Mouse (Mus musculus) limb, embryonic 14.5 days (tissue): ENCODE data around the gene Zbtb16. TPM values are rescaled to one million over a fixed set of nuclear protein-coding genes. Genes with fewer than 3 reads are reported as not detected.

ENCODE experiments used
- ATAC-seq: fragments of 200-750 bp; cut with Nextera tagmentation; 2 replicates; pipeline ENCODE4 v1.8.0; 2017; ENCODE audit warnings: low read depth, moderate number of reproducible peaks, moderate TSS enrichment; ENCODE audit not compliant: low FRiP score
- DNase-seq: peaks from one replicate; pipeline ENCODE4 v3.0.0-alpha.2; 2015; ENCODE audit warnings: low spot score
- H3K27ac ChIP-seq: fragments of 300-500 bp; sonication (generic); replicated peaks from 2 replicates; pipeline ENCODE4 v1.5.1; 2014; ENCODE audit warnings: low read depth, mild to moderate bottlenecking, low read length, moderate library complexity, mixed read lengths
- H3K27me3 ChIP-seq: fragments of 300-500 bp; sonication (generic); 2 replicates; pipeline ENCODE4 v1.6.1; 2014; ENCODE audit warnings: low read length, mixed read lengths; ENCODE audit not compliant: control insufficient read depth, insufficient read depth
- H3K36me3 ChIP-seq: fragments of 300-500 bp; sonication (generic); 2 replicates; pipeline ENCODE4 v1.6.1; 2014; ENCODE audit warnings: mild to moderate bottlenecking, low read length, moderate library complexity, mixed read lengths; ENCODE audit not compliant: control insufficient read depth, insufficient read depth
- H3K4me1 ChIP-seq: fragments of 300-500 bp; sonication (generic); 2 replicates; pipeline ENCODE4 v1.6.1; 2014; ENCODE audit warnings: antibody characterized with exemption, low read length, mixed read lengths; ENCODE audit not compliant: control insufficient read depth, insufficient read depth
- H3K4me2 ChIP-seq: fragments of 300-500 bp; sonication (generic); replicated peaks from 2 replicates; pipeline ENCODE4 v1.6.1; 2014; ENCODE audit warnings: low read depth, mild to moderate bottlenecking, low read length, moderate library complexity; ENCODE audit not compliant: severe bottlenecking
- H3K4me3 ChIP-seq: fragments of 300-500 bp; sonication (generic); replicated peaks from 2 replicates; pipeline ENCODE4 v1.5.1; 2014; ENCODE audit warnings: low read length
- H3K9ac ChIP-seq: fragments of 300-500 bp; sonication (generic); 2 replicates; pipeline ENCODE4 v1.6.1; 2014; ENCODE audit warnings: mild to moderate bottlenecking, low read depth, low read length, moderate library complexity; ENCODE audit not compliant: severe bottlenecking
- H3K9me3 ChIP-seq: fragments of 300-500 bp; sonication (generic); 2 replicates; pipeline ENCODE4 v1.6.1; 2016; ENCODE audit warnings: low read length; ENCODE audit not compliant: control insufficient read depth
- POLR2A ChIP-seq: fragments of 200-500 bp; IDR thresholded peaks from 2 replicates; pipeline ENCODE4 v1.8.0; 2012; ENCODE audit warnings: inconsistent platforms, mild to moderate bottlenecking, moderate library complexity, borderline replicate concordance; ENCODE audit not compliant: insufficient read depth, insufficient read length; ENCODE audit errors: extremely low read depth
- WGBS: fragments of 180-500 bp; shearing (Covaris S2); extraction: QIAGEN DNeasy Blood & Tissue Kit; methylation state at CpG from one replicate; pipeline ENCODE4 v1.1.7; 2014; 5-methylcytosine and 5-hydroxymethylcytosine counted together
- polyA plus RNA-seq, 2 experiments: library from polyadenylated mRNA; depleted of rRNA in 1 of 2; stranded (reverse) in 1 of 2; unstranded in 1 of 2; fragments of >200 nt; fragmentation: Nextera tagmentation in 1 of 2; extraction: Ambion mirVana in 1 of 2; gene quantifications; 2 replicates each; pipeline versions ENCODE4 v1.2.1 to v1.2.3; 2012 to 2014

Zbtb16 gene
- polyA plus RNA-seq, 2 experiments, result 0.91 to 1.9 TPM

DNA sequence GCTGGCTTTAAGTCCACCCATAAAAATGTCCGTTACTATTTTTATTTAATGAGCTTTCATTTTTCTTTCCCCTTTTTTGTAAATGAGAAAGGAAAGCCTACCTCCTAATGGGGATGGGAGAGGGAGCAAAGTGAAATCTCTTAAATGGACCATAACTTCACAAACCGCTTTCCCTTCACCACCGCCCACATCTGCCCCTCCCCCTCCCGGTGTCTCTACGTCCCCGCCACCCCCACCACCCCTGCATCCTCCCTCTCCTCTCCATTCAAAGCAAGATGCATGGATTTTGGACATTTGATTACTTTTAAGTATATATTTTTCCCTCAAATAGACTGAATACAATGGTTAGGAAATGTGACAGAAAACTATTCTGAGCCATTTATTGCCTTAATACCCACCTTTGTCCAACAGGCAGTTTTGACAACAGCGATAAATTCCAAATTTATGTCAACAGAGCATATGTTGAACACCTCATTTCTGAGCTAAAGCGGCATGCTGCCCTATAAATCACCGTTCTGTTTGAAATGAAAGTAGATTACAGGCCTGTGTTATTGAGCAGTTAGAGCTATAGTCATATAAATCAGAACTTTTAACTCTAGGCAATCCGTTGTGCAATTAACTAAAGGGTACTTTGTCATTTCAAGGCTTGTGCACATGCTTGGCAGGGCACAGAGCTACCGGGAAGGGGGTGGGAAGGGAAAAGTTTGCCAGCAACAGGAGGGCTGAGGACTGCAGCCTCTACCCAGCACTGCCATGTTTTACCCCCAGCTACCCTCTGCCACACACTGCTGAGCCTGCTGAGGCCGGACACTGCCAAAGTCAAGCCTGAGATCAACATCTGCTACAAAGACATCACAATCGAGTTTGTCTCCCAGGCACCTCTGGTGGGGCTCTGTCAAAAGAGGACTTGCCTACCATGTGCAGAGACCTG is 78.1 kb downstream of the Zbtb16 start:
- Histone ChIP-seq H3K9ac (no peak overlapping the region), H3K36me3 (no peaks in the 10 kb centered on the region), H3K9me3 (no peaks in the 10 kb centered on the region), H3K4me3 (no peak overlapping the region), H3K27ac (no peak overlapping the region), H3K4me2 (no peak overlapping the region), H3K4me1 (peaks cover 42% of the 10 kb centered on the region), H3K27me3 (no peaks in the 10 kb centered on the region)
- no peak for ATAC-seq
- WGBS, result 9% methylated on average over 13 of the region's 13 CpGs
- no peak for TF ChIP-seq POLR2A
- DNase-seq, result no peak

DNA sequence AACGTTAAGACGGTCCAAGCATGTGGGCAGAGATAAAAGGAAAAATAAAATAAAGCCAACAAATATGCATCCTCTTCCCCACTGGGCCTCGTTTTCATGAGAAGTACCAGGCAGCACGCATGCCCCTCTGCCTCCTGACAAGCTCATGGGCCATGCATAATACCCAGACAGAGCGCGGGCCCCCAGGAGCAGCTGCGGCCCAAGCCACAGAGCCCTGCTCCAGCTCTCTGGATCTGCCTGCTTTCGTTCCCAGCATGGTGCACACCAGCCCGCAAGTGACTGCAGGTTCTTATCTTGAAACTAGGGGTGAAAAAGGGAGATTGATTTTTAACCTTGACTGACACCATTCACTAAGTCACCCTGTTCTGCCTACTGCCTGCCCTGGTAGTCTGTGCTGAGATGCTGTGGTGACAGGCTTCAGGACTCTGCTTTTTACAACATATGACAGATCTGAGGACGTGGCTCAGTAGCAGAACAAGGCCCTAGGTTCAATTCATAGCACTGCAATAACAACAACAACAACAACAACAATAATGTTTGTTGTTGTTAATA is 79.7 kb downstream of the Zbtb16 start:
- no peaks in the 10 kb centered on the region for H3K9me3 ChIP-seq
- TF ChIP-seq POLR2A, result no peak
- peaks cover 33% of the 10 kb centered on the region for H3K4me1 ChIP-seq
- H3K4me3 ChIP-seq, result no peak overlapping the region
- WGBS, result 21% methylated on average over 9 of the region's 10 CpGs
- H3K4me2 ChIP-seq, result no peak overlapping the region
- ATAC-seq (no peak), DNase-seq (no peak)
- no peak overlapping the region for H3K27ac ChIP-seq
- no peaks in the 10 kb centered on the region for H3K27me3 ChIP-seq
- no peak overlapping the region for H3K9ac ChIP-seq
- H3K36me3 ChIP-seq, result no peaks in the 10 kb centered on the region

- no peak overlapping the region for H3K4me3 ChIP-seq
- ATAC-seq (no peak), DNase-seq (no peak)
- TF ChIP-seq POLR2A, result no peak
- no peak overlapping the region for H3K4me2 ChIP-seq
- H3K9ac ChIP-seq, result no peak overlapping the region
- peaks cover 25% of the 10 kb centered on the region for H3K4me1 ChIP-seq
- no peaks in the 10 kb centered on the region for H3K36me3 ChIP-seq
- no peaks in the 10 kb centered on the region for H3K9me3 ChIP-seq
- H3K27ac ChIP-seq, result no peak overlapping the region
- WGBS, result 20% methylated on average over 9 of the region's 9 CpGs
- no peaks in the 10 kb centered on the region for H3K27me3 ChIP-seq
Measured at GRCm38 (mm10) chr9:48755438-48756070, 80.5 kb downstream of the Zbtb16 start.

- no peaks in the 10 kb centered on the region for H3K36me3 ChIP-seq
- no peak overlapping the region for H3K9ac ChIP-seq
- no peaks in the 10 kb centered on the region for H3K9me3 ChIP-seq
- no peaks in the 10 kb centered on the region for H3K27me3 ChIP-seq
- DNase-seq (no peak), ATAC-seq (no peak)
- no peak overlapping the region for H3K27ac ChIP-seq
- no peak overlapping the region for H3K4me2 ChIP-seq
- no peak overlapping the region for H3K4me3 ChIP-seq
- peaks cover 18% of the 10 kb centered on the region for H3K4me1 ChIP-seq
- TF ChIP-seq POLR2A, result no peak
- 95% methylated on average over 6 of the region's 6 CpGs for WGBS
Measured at GRCm38 (mm10) chr9:48754418-48754817, 81.6 kb downstream of the Zbtb16 start.

DNA sequence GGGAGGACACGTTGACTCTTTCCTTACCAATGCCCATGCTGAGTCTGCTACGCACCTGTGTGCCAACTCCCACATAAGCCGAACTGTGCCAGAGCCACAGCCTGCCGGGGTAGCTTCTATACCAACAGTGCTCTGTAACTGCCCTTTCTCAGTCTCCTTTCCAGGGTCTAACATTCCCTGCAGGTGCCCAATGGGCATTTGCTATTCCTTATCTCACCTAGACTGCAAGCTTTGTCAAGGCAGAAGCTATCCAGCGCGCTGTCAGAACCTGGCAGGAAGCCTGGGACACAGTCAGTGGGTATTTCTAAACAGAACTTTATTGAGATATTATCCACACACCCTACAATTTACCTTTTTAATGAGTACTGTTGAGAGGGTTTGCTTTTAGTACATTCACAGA is 82.1 kb downstream of the Zbtb16 start:
- peaks cover 18% of the 10 kb centered on the region for H3K4me1 ChIP-seq
- WGBS, result 93% methylated on average over 6 of the region's 6 CpGs

More for the DNA sequence above, 82.1 kb downstream of the Zbtb16 start:
- Histone ChIP-seq H3K9me3 (no peaks in the 10 kb centered on the region), H3K27me3 (no peaks in the 10 kb centered on the region), H3K4me3 (no peak overlapping the region), H3K36me3 (no peaks in the 10 kb centered on the region), H3K4me2 (no peak overlapping the region), H3K9ac (no peak overlapping the region), H3K27ac (no peak overlapping the region)
- ATAC-seq, result no peak
- no peak for TF ChIP-seq POLR2A
- DNase-seq, result no peak
